Comparison of ENCODE assay signal across 25 mouse cellular contexts in the genomic region with DNA sequence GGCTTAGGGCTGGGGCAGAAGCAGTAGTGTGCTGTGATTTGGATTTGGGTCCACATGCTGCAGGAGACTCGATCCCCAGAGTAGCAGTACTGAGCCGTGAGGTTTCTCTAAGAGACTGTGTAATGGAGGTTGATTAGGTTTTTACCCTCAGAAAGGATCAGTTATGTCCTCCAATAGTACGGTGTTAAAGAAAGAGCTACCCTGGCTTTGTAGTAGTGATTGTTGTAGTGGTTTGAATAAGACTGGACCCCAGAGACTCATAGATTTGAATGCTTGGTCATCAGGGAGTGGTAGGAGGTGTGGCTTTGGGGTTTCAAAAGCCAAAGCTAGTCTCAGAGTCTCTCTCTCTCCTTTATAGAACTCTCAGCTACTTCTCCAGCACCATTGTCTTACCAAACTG.
DNase-seq lines count a peak whose midpoint lies in the region; ATAC-seq lines count a peak whose summit lies in the region.
"Had no signal": no experiment of that assay in that cellular context is flagged by ENCODE, and none has a peak within 500 bp of the region (broad histone marks: within the 10 kb centered on the region; RNA-seq: fewer than 3 reads in every experiment).

No protein-coding gene starts in this region.

- ATAC-seq in forebrain, embryonic 12.5 days (ENCODE audit: low FRiP score): no peak
- peak; percentile 9; the same call in 1 of the 2 replicates for ATAC-seq in neural tube, embryonic 12.5 days (ENCODE audit: low FRiP score, low read depth)
- no peak; the same call in 1 of the 2 replicates for ATAC-seq in midbrain, embryonic 13.5 days
- ATAC-seq: liver, embryonic 12.5 days had no signal

- H3K27me3 ChIP-seq in forebrain, embryonic 12.5 days: no peaks in the 10 kb centered on the region
- H3K27me3 ChIP-seq in forebrain, embryonic 10.5 days (ENCODE audit: poor library complexity, severe bottlenecking): no peaks in the 10 kb centered on the region
- H3K27me3 ChIP-seq in neural tube, embryonic 12.5 days (replicated peaks): no peaks in the 10 kb centered on the region
- no peaks in the 10 kb centered on the region for H3K27me3 ChIP-seq in midbrain, embryonic 13.5 days
- H3K27me3 ChIP-seq: embryonic facial prominence, embryonic 12.5 days; limb, embryonic 12.5 days; liver, embryonic 12.5 days; stomach, embryonic 15.5 days had no signal

- no peaks in the 10 kb centered on the region for H3K9me3 ChIP-seq in forebrain, embryonic 12.5 days
- H3K9me3 ChIP-seq in forebrain, embryonic 10.5 days: no peaks in the 10 kb centered on the region
- H3K9me3 ChIP-seq in neural tube, embryonic 12.5 days: no peaks in the 10 kb centered on the region
- H3K9me3 ChIP-seq in midbrain, embryonic 13.5 days: no peaks in the 10 kb centered on the region
- H3K9me3 ChIP-seq: embryonic facial prominence, embryonic 12.5 days; limb, embryonic 12.5 days; liver, embryonic 12.5 days; stomach, embryonic 15.5 days had no signal

- DNase-seq in forebrain, embryonic 10.5 days (ENCODE audit: extremely low spot score, low spot score): no peak
- no peak for DNase-seq in neural tube, embryonic 10.5 days (ENCODE audit: extremely low spot score, low spot score)
- DNase-seq in cerebellum, postnatal 14 days: no peak
- DNase-seq in layer of hippocampus, postnatal 36 days: no peak
- no peak for DNase-seq in embryo, embryonic 10 days (ENCODE audit: low spot score)
- DNase-seq: adrenal gland, adult 8-10 months; cerebellum, adult 9-10 months; gastrocnemius, adult 2 months; heart, postnatal 10 days; kidney, adult 8-10 months; kidney, postnatal 36 days; lung, adult 2 months; lung, postnatal 4 days; right cerebral cortex, adult 18-20 months; thymus, adult 18-20 months; thymus, postnatal 4 days had no signal

- 76% methylated on average over 3 of the region's 3 CpGs for WGBS in forebrain, embryonic 12.5 days
- 90% methylated on average over 3 of the region's 3 CpGs for WGBS in forebrain, embryonic 10.5 days
- WGBS in neural tube, embryonic 12.5 days: 67% methylated on average over 3 of the region's 3 CpGs
- 44% methylated on average over 3 of the region's 3 CpGs for WGBS in midbrain, embryonic 13.5 days

- peaks cover 79% of the 10 kb centered on the region for H3K36me3 ChIP-seq in forebrain, embryonic 12.5 days (replicated peaks)
- H3K36me3 ChIP-seq in forebrain, embryonic 10.5 days (replicated peaks): peaks cover 92% of the 10 kb centered on the region
- H3K36me3 ChIP-seq in neural tube, embryonic 12.5 days: peaks cover 55% of the 10 kb centered on the region
- peaks cover 76% of the 10 kb centered on the region for H3K36me3 ChIP-seq in midbrain, embryonic 13.5 days

- H3K9ac ChIP-seq in forebrain, embryonic 12.5 days: no peak overlapping the region
- H3K9ac ChIP-seq in neural tube, embryonic 12.5 days: no peak overlapping the region
- no peak overlapping the region for H3K9ac ChIP-seq in midbrain, embryonic 13.5 days (replicated peaks)
- H3K9ac ChIP-seq: embryonic facial prominence, embryonic 12.5 days; limb, embryonic 12.5 days; liver, embryonic 12.5 days; stomach, embryonic 15.5 days had no signal

- H3K4me2 ChIP-seq in forebrain, embryonic 12.5 days: no peak overlapping the region
- H3K4me2 ChIP-seq in neural tube, embryonic 12.5 days (replicated peaks): peak overlapping the region; percentile 18; the same call in 1 of the 2 replicates
- H3K4me2 ChIP-seq in midbrain, embryonic 13.5 days (replicated peaks): no peak overlapping the region
- H3K4me2 ChIP-seq: embryonic facial prominence, embryonic 12.5 days; heart, embryonic 11.5 days; limb, embryonic 12.5 days; liver, embryonic 12.5 days; stomach, embryonic 15.5 days had no signal

- 0 out of 2 replicates have a peak overlapping the region, but pooled peaks have one; percentile 5 for H3K27ac ChIP-seq in forebrain, embryonic 12.5 days
- H3K27ac ChIP-seq in forebrain, embryonic 10.5 days: no peak overlapping the region; the same call in 1 of the 2 replicates
- H3K27ac ChIP-seq in neural tube, embryonic 12.5 days: no peak overlapping the region
- peak overlapping the region; percentile 59 for H3K27ac ChIP-seq in midbrain, embryonic 13.5 days
- H3K27ac ChIP-seq: embryonic facial prominence, embryonic 12.5 days; gastrocnemius, adult 2 months; limb, embryonic 12.5 days; liver, embryonic 12.5 days; stomach, embryonic 15.5 days had no signal

- H3K4me1 ChIP-seq in forebrain, embryonic 12.5 days: peaks cover 13% of the 10 kb centered on the region
- H3K4me1 ChIP-seq in forebrain, embryonic 10.5 days: peaks cover 13% of the 10 kb centered on the region
- peaks cover 8% of the 10 kb centered on the region for H3K4me1 ChIP-seq in neural tube, embryonic 12.5 days
- peaks cover 15% of the 10 kb centered on the region for H3K4me1 ChIP-seq in midbrain, embryonic 13.5 days (replicated peaks)
- H3K4me1 ChIP-seq: embryonic facial prominence, embryonic 12.5 days; limb, embryonic 12.5 days had no signal

- no peak overlapping the region for H3K4me3 ChIP-seq in forebrain, embryonic 12.5 days (replicated peaks)
- no peak overlapping the region for H3K4me3 ChIP-seq in forebrain, embryonic 10.5 days
- no peak overlapping the region for H3K4me3 ChIP-seq in neural tube, embryonic 12.5 days
- no peak overlapping the region for H3K4me3 ChIP-seq in midbrain, embryonic 13.5 days (replicated peaks)
- H3K4me3 ChIP-seq: embryonic facial prominence, embryonic 12.5 days; erythroblast, embryonic 14.5 days; gastrocnemius, adult 2 months; limb, embryonic 12.5 days; liver, embryonic 12.5 days; stomach, embryonic 15.5 days had no signal

Comparison
In these comparisons a context has a peak if more than half of its experiments do, and no peak if none do; other contexts are left out.
1. H3K27ac ChIP-seq: peak in forebrain, embryonic 12.5 days (single experiment) and midbrain, embryonic 13.5 days (single experiment); none in forebrain, embryonic 10.5 days (single experiment) and neural tube, embryonic 12.5 days (single experiment).